Mouse (Mus musculus) MEL (cell line): ENCODE results near the gene Esr1. TPM values are rescaled to one million over a fixed set of nuclear protein-coding genes. Genes with fewer than 3 reads are reported as not detected.

Experiments
- DNase-seq: peaks from one replicate; pipeline ENCODE4 v3.0.0; 2011; ENCODE audit warnings: low read depth, low spot score
- H3K27ac ChIP-seq: 2 replicates; pipeline ENCODE4 v1.5.1; 2012; ENCODE audit warnings: low read depth, mild to moderate bottlenecking, control low read depth, low read length, moderate library complexity; ENCODE audit not compliant: control insufficient read depth
- H3K27me3 ChIP-seq, 2 experiments: fragments of 150-350 bp in 1 of 2; sonication (generic) in 1 of 2; 2 replicates each; pipeline ENCODE4 v1.6.1; 2012; ENCODE audit warnings: low read length in 2 of 2, mild to moderate bottlenecking in 2 of 2, improper control_type of control experiment in 1 of 2, moderate library complexity in 1 of 2; ENCODE audit not compliant: insufficient read depth in 2 of 2, control insufficient read depth in 1 of 2
- H3K36me3 ChIP-seq, 2 experiments: 2 replicates each; pipeline ENCODE4 v1.6.1; 2012 to 2014; ENCODE audit warnings: low read length in 2 of 2, improper control_type of control experiment in 1 of 2, inconsistent platforms in 1 of 2, mild to moderate bottlenecking in 1 of 2; ENCODE audit not compliant: insufficient read depth in 2 of 2, control insufficient read depth in 1 of 2
- H3K4me1 ChIP-seq, 2 experiments: fragments of 150-350 bp in 1 of 2; sonication (generic) in 1 of 2; 2 replicates each; pipeline ENCODE4 v1.6.1; 2012; ENCODE audit warnings: low read length in 2 of 2, improper control_type of control experiment in 1 of 2, mild to moderate bottlenecking in 1 of 2; ENCODE audit not compliant: insufficient read depth in 2 of 2, control insufficient read depth in 1 of 2
- H3K4me3 ChIP-seq, 2 experiments: fragments of 150-350 bp in 1 of 2; sonication (generic) in 1 of 2; 2 replicates each; pipeline ENCODE4 v1.5.1; 2012; ENCODE audit warnings: low read depth in 2 of 2, low read length in 2 of 2, mild to moderate bottlenecking in 2 of 2, moderate library complexity in 2 of 2, control low read depth in 1 of 2, improper control_type of control experiment in 1 of 2; ENCODE audit not compliant: control insufficient read depth in 1 of 2, insufficient read depth in 1 of 2
- H3K79me2 ChIP-seq: 2 replicates; pipeline ENCODE4 v1.6.1; 2012; ENCODE audit warnings: mild to moderate bottlenecking, low read length, moderate library complexity; ENCODE audit not compliant: control insufficient read depth, poor library complexity, insufficient read depth
- H3K9ac ChIP-seq: 2 replicates; pipeline ENCODE4 v1.6.1; 2012; ENCODE audit warnings: low read depth, mild to moderate bottlenecking, control low read depth, low read length, moderate library complexity; ENCODE audit not compliant: control insufficient read depth, poor library complexity, severe bottlenecking
- H3K9me3 ChIP-seq: fragments of 150-350 bp; sonication (generic); replicated peaks from 2 replicates; pipeline ENCODE4 v1.6.1; 2012; ENCODE audit warnings: mild to moderate bottlenecking, low read length, improper control_type of control experiment, moderate library complexity; ENCODE audit not compliant: insufficient read depth
- BHLHE40 ChIP-seq: IDR thresholded peaks from 2 replicates; pipeline ENCODE4 v1.6.1; 2012; ENCODE audit warnings: low read depth, mild to moderate bottlenecking, inconsistent platforms, low read length, improper control_type of control experiment, borderline replicate concordance
- CHD1 ChIP-seq: IDR thresholded peaks from 2 replicates; pipeline ENCODE4 v1.6.1; 2012; ENCODE audit warnings: low read depth, mild to moderate bottlenecking, inconsistent platforms, low read length, improper control_type of control experiment
- ETS1 ChIP-seq: IDR thresholded peaks from 2 replicates; pipeline ENCODE4 v1.6.1; 2012; ENCODE audit warnings: low read depth, mild to moderate bottlenecking, inconsistent platforms, low read length, improper control_type of control experiment, moderate library complexity
- GATA1 ChIP-seq: IDR thresholded peaks from 2 replicates; pipeline ENCODE4 v1.6.1; 2011; ENCODE audit warnings: low read depth, low read length, improper control_type of control experiment
- JUND ChIP-seq: IDR thresholded peaks from 2 replicates; pipeline ENCODE4 v1.6.1; 2011; ENCODE audit warnings: low read depth, mild to moderate bottlenecking, improper control_type of control experiment, low read length
- MXI1 ChIP-seq: IDR thresholded peaks from 2 replicates; pipeline ENCODE4 v1.6.1; 2011; ENCODE audit warnings: mild to moderate bottlenecking, low read depth, low read length, improper control_type of control experiment
- MYB ChIP-seq: IDR thresholded peaks from 2 replicates; pipeline ENCODE4 v1.6.1; 2011; ENCODE audit warnings: mild to moderate bottlenecking, low read depth, low read length, improper control_type of control experiment
- NELFE ChIP-seq: IDR thresholded peaks from 2 replicates; pipeline ENCODE4 v1.6.1; 2011; ENCODE audit warnings: low read depth, low read length, improper control_type of control experiment
- POLR2AphosphoS2 ChIP-seq: IDR thresholded peaks from 2 replicates; pipeline ENCODE4 v1.6.1; 2011; ENCODE audit warnings: low read length, improper control_type of control experiment
- POLR2AphosphoS5 ChIP-seq: IDR thresholded peaks from 2 replicates; pipeline ENCODE4 v1.6.1; 2012; ENCODE audit warnings: low read depth, borderline replicate concordance, mild to moderate bottlenecking, inconsistent platforms, low read length, moderate library complexity, mixed read lengths
- RAD21 ChIP-seq: IDR thresholded peaks from 2 replicates; pipeline ENCODE4 v1.6.1; 2011; ENCODE audit warnings: mild to moderate bottlenecking, low read depth, low read length, improper control_type of control experiment
- SIN3A ChIP-seq: IDR thresholded peaks from 2 replicates; pipeline ENCODE4 v1.6.1; 2012; ENCODE audit warnings: low read length, improper control_type of control experiment, inconsistent platforms
- TAL1 ChIP-seq: IDR thresholded peaks from 2 replicates; pipeline ENCODE4 v1.6.1; 2012; ENCODE audit warnings: mild to moderate bottlenecking, inconsistent platforms, low read length, moderate library complexity, mixed read lengths
- USF2 ChIP-seq, 2 experiments: IDR thresholded peaks; 2 replicates each; pipeline ENCODE4 v1.6.1; 2011 to 2012; ENCODE audit warnings: improper control_type of control experiment in 2 of 2, low read length in 2 of 2, borderline replicate concordance in 1 of 2, inconsistent platforms in 1 of 2, low read depth in 1 of 2, mild to moderate bottlenecking in 1 of 2; ENCODE audit not compliant: insufficient read depth in 1 of 2
- polyA plus RNA-seq, 2 experiments: library from polyadenylated mRNA; stranded (reverse) in 1 of 2; unstranded in 1 of 2; fragments of >175 nt in 1 of 2; fragments of >200 nt in 1 of 2; gene quantifications; 2 replicates each; pipeline versions ENCODE4 v1.2.1 to v1.2.4; 2012; ENCODE audit warnings: low replicate concordance in 2 of 2, low read depth in 1 of 2; ENCODE audit not compliant: insufficient read length in 2 of 2, insufficient read depth in 1 of 2, missing spikeins in 1 of 2
- total RNA-seq: library from RNA; depleted of rRNA; stranded (reverse); fragments of 300-350 nt; gene quantifications from 2 replicates; pipeline ENCODE4 v1.2.3, GENCODE M21; 2012; rRNA removed

The Esr1 gene
- total and polyA plus RNA-seq, 3 experiments, result 0.65 to 0.69 TPM; not detected in 1

DNA sequence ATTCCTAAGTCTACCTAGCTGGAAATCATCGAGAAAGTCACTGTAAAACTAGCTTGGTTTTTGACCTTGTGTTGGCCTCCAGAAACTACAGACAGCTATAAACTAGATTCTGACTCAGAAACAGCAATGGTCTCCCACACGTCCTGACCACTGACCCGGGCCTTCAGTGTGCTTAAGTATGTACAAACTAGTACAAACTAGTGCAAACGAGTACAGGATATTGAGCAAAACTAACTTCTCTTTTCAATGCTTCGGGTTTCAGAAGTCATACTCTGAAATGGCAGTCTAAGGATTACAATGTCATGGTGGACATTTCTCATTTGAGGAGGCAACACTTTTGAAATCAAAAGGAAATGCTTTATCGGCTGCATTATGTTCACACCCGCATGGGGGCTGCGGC lies 433.1 kb downstream of the Esr1 start:
- TF ChIP-seq RAD21, result no peak
- no peak for TF ChIP-seq NELFE
- TF ChIP-seq ETS1, result no peak
- no peak for TF ChIP-seq USF2 (IDR thresholded peaks at IDR 0.05; ENCODE audit: borderline replicate concordance in 1 of 2, insufficient read depth in 1 of 2, low read depth in 1 of 2, low read length in 2 of 2)
- TF ChIP-seq JUND, result no peak
- TF ChIP-seq, all 39 proteins: peak for 0
- Histone ChIP-seq H3K4me3 (no peak overlapping the region), H3K36me3 (no peaks in the 10 kb centered on the region; a peak in 1 of 4 replicates), H3K9ac (no peak overlapping the region), H3K9me3 (no peaks in the 10 kb centered on the region), H3K27me3 (no peaks in the 10 kb centered on the region), H3K27ac (no peak overlapping the region), H3K79me2 (no peaks in the 10 kb centered on the region), H3K4me1 (no peaks in the 10 kb centered on the region)
- DNase-seq, result no peak

DNA sequence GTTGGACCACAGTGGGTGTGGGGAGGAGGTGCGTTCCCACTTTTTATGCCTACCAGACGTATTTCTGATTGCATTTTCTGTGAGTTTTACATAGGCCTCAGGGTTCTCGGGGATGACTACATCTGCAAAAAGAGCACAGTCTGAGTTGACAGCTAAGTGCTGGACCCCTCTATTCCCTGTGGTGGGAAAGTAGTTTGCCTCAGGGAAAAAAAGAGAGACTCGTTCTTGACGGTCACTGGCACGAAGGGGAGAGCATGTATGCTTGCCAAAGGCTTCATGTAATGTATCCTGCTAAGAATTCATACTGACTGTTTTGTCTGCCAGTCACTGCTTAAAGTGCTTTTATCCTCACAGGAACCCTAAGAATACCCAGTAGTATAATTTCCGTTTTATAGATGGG lies 433.8 kb downstream of the Esr1 start:
- Histone ChIP-seq H3K4me3 (no peak overlapping the region), H3K27ac (no peak overlapping the region), H3K9me3 (no peaks in the 10 kb centered on the region), H3K27me3 (no peaks in the 10 kb centered on the region), H3K79me2 (no peaks in the 10 kb centered on the region), H3K4me1 (no peaks in the 10 kb centered on the region), H3K9ac (no peak overlapping the region), H3K36me3 (no peaks in the 10 kb centered on the region; a peak in 1 of 4 replicates)
- TF ChIP-seq CHD1 (no peak), MYB (no peak), BHLHE40 (no peak), TAL1 (no peak)
- DNase-seq, result no peak

DNA sequence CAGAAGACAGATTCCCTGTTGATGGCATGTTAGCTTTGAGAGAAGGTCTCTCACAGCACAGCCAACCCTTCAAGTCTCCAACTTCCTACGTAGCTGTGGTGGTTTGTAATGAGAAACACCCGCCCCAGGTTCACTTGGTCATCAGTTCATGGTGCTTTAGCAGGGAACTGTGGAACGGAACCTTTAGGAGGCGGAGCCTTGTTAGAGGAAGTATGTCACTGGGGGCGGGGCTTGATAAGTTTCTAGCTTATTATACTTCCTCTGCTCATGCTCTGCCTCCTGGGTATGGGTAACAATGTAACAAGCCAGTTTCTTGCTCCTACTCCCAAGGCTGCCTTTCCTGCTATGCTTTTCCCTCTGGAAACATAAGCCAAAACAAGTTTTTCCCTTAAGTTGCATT lies 434.3 kb downstream of the Esr1 start:
- no peak overlapping the region for H3K9ac ChIP-seq
- H3K27ac ChIP-seq, result no peak overlapping the region
- H3K4me3 ChIP-seq, result no peak overlapping the region
- H3K4me1 ChIP-seq, result no peaks in the 10 kb centered on the region
- H3K36me3 ChIP-seq, result no peaks in the 10 kb centered on the region; a peak in 1 of 4 replicates
- TF ChIP-seq POLR2AphosphoS2 (no peak), CHD1 (no peak), MXI1 (no peak), GATA1 (no peak), TAL1 (no peak), POLR2AphosphoS5 (no peak), SIN3A (no peak)
- H3K79me2 ChIP-seq, result no peaks in the 10 kb centered on the region
- DNase-seq, result peak; percentile 24
- H3K9me3 ChIP-seq, result no peaks in the 10 kb centered on the region
- H3K27me3 ChIP-seq, result no peaks in the 10 kb centered on the region

Other genes with a start within 250 kb of the Esr1 start
- 8.6 and 10.0 TPM in 2 replicates for gene Zbtb2, start 223.5 kb upstream of the Esr1 start, total RNA-seq
- gene Zbtb2, start 223.5 kb upstream of the Esr1 start, polyA plus RNA-seq, result 10 to 100 TPM in 1 of 2 experiments, not detected in 1; 12.7 TPM
- 30.6 and 38.8 TPM in 2 replicates for gene Rmnd1, start 179.2 kb upstream of the Esr1 start, total RNA-seq
- gene Rmnd1, start 179.2 kb upstream of the Esr1 start, polyA plus RNA-seq, result 10 to 100 TPM in 1 of 2 experiments, not detected in 1; 39.6 TPM
- 23.7 and 25.1 TPM in 2 replicates for gene Armt1, start 179.1 kb upstream of the Esr1 start, total RNA-seq
- 10 to 100 TPM in 1 of 2 experiments, not detected in 1; 24.2 TPM for gene Armt1, start 179.1 kb upstream of the Esr1 start, polyA plus RNA-seq
- not detected in 2 replicates for gene Ccdc170, start 129.1 kb upstream of the Esr1 start, total RNA-seq
- gene Ccdc170, start 129.1 kb upstream of the Esr1 start, polyA plus RNA-seq, result not detected